Mouse (Mus musculus) myocyte (in vitro differentiated cells): ENCODE measurements at regions not wholly inside any gene's neighbourhood (a gene's known extent, or its start where the extent isn't known, plus 50 kb on each side); places are given as distances from the start of the nearest gene placed in this dataset.

ENCODE experiments used
- H3K27me3 ChIP-seq: one replicate; pipeline ENCODE4 v1.6.1; 2011; ENCODE audit not compliant: control insufficient read depth, insufficient read depth, insufficient read length
- H3K36me3 ChIP-seq: one replicate; pipeline ENCODE4 v1.6.1; 2011; ENCODE audit not compliant: control insufficient read depth, insufficient read depth
- H3K4me2 ChIP-seq: one replicate; pipeline ENCODE4 v1.6.1; 2011; ENCODE audit warnings: low read depth, control low read depth
- H3K4me3 ChIP-seq: one replicate; pipeline ENCODE4 v1.5.1; 2011; ENCODE audit warnings: mild to moderate bottlenecking, control low read depth, moderate library complexity
- H3K79me2 ChIP-seq: one replicate; pipeline ENCODE4 v1.6.1; 2011; ENCODE audit not compliant: control insufficient read depth, insufficient read depth
- H3ac ChIP-seq: one replicate; pipeline ENCODE4 v1.6.1; 2011; ENCODE audit not compliant: control insufficient read depth, insufficient read length
- CEBPB ChIP-seq: IDR thresholded peaks from 2 replicates; pipeline ENCODE4 v1.6.1; 2011; ENCODE audit warnings: mild to moderate bottlenecking, moderate library complexity; ENCODE audit not compliant: poor library complexity, insufficient read depth, severe bottlenecking
- E2F4 ChIP-seq: IDR thresholded peaks from one replicate; pipeline ENCODE4 v1.6.1; 2011; ENCODE audit warnings: mild to moderate bottlenecking, control low read depth, moderate library complexity; ENCODE audit not compliant: insufficient read depth
- MAX ChIP-seq: IDR thresholded peaks from one replicate; pipeline ENCODE4 v1.6.1; 2011; ENCODE audit warnings: low read depth, mild to moderate bottlenecking, control low read depth
- MYOD1 ChIP-seq, 3 experiments: IDR thresholded peaks; one replicate each; pipeline ENCODE4 v1.6.1; 2011; ENCODE audit warnings: control low read depth in 2 of 3, low read depth in 2 of 3, mild to moderate bottlenecking in 2 of 3, moderate library complexity in 1 of 3; ENCODE audit not compliant: insufficient read length in 2 of 3, control insufficient read depth in 1 of 3
- MYOG ChIP-seq, 3 experiments: IDR thresholded peaks; one replicate each; pipeline ENCODE4 v1.6.1; 2011; ENCODE audit warnings: control low read depth in 2 of 3, low read depth in 2 of 3, mild to moderate bottlenecking in 2 of 3; ENCODE audit not compliant: insufficient read length in 2 of 3, control insufficient read depth in 1 of 3, insufficient read depth in 1 of 3
- POLR2A ChIP-seq: IDR thresholded peaks from one replicate; pipeline ENCODE4 v1.6.1; 2011; ENCODE audit warnings: low read depth, mild to moderate bottlenecking, control low read depth, moderate library complexity; ENCODE audit not compliant: insufficient read length
- POLR2AphosphoS2 ChIP-seq: IDR thresholded peaks from one replicate; pipeline ENCODE4 v1.6.1; 2011; ENCODE audit warnings: low read depth, control low read depth; ENCODE audit not compliant: insufficient read length
- REST ChIP-seq: IDR thresholded peaks from one replicate; pipeline ENCODE4 v1.6.1; 2011; ENCODE audit warnings: mild to moderate bottlenecking, control low read depth, moderate library complexity; ENCODE audit not compliant: insufficient read depth, insufficient read length
- SRF ChIP-seq: IDR thresholded peaks from one replicate; pipeline ENCODE4 v1.6.1; 2011; ENCODE audit warnings: low read depth; ENCODE audit not compliant: control insufficient read depth, insufficient read length
- TCF12 ChIP-seq: IDR thresholded peaks from one replicate; pipeline ENCODE4 v1.6.1; 2011; ENCODE audit warnings: mild to moderate bottlenecking, control low read depth; ENCODE audit not compliant: poor library complexity, insufficient read depth, severe bottlenecking
- TCF3 ChIP-seq: IDR thresholded peaks from one replicate; pipeline ENCODE4 v1.6.1; 2011; ENCODE audit warnings: low read depth, control low read depth; ENCODE audit not compliant: insufficient read length
- USF1 ChIP-seq: IDR thresholded peaks from one replicate; pipeline ENCODE4 v1.6.1; 2011; ENCODE audit warnings: low read depth, mild to moderate bottlenecking, control low read depth, moderate library complexity

DNA sequence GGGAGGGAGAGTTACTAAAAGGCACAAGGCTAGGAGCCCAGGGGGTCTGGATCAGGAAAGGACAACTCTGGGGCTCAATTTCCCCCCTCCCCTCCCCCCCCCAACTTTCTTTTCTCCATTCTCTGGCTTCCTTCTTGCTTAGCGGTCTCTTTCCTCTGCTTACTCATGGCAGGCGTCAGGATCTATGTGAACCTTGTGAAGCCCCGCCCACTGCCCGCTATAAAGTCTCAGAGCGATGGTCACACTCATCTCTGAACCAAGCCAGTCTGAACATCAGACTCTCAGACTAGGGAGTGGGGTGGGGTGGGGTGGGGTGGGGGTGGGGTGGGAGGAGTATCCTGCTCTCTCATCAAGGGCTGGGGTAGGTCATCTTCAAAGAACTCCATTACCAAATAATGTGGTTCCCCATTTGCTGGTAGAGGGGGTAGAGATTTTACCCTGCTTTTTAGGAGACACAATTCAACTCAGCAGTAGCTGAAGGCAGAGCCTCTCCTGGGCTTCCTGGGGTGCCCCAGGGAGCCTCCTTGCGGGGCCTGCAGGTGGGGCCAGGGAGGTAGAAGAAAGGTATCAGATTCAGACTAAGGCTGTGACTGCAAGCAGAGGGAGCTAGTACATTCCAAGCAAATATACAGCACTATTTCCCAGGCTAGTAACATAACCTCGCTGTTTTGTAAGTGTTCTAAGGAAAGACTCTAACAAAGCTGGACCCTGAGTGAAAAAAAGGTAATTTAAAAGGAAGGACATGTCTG is 120.8 kb upstream of the Arhgap5 start:
- H3K4me2 ChIP-seq = no peak overlapping the region
- H3ac ChIP-seq = no peak overlapping the region
- H3K27me3 ChIP-seq = no peaks in the 10 kb centered on the region
- H3K36me3 ChIP-seq = no peaks in the 10 kb centered on the region
- no peak overlapping the region for H3K4me3 ChIP-seq
- no peaks in the 10 kb centered on the region for H3K79me2 ChIP-seq
- TF ChIP-seq CEBPB = no peak
- TF ChIP-seq MYOD1 (IDR thresholded peaks at IDR 0.05; ENCODE audit: control insufficient read depth in 1 of 3, insufficient read length in 2 of 3, low read depth in 2 of 3) = no peak
- no peak for TF ChIP-seq SRF
- TF ChIP-seq POLR2AphosphoS2 = no peak

DNA sequence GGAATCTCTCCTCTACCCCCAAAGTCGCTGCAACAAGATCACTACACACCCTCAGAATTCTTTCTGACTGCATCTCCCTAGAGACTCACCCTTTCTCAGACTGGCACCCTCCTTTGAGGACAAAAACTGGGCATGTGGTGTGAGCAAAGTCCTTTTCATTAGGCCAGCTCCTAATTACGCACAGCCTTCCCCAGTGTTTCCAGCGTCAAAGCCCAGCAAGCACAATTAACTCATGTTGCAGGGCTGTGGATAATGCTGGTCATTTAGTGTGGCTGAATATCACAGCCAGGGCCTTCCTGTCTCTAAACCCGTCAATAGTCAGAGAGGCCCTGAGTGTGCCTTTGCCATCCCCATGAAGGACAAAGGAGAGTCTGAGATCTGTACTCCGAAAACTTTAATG is 114.2 kb upstream of the Arhgap5 start:
- TF ChIP-seq USF1 = no peak
- TF ChIP-seq TCF3 = no peak
- TF ChIP-seq TCF12 = no peak
- TF ChIP-seq SRF = no peak
- no peak for TF ChIP-seq MYOD1 (IDR thresholded peaks at IDR 0.05; ENCODE audit: control insufficient read depth in 1 of 3, insufficient read length in 2 of 3, low read depth in 2 of 3)
- no peak for TF ChIP-seq CEBPB
- TF ChIP-seq MAX = no peak
- no peak for TF ChIP-seq POLR2A
- no peak for TF ChIP-seq POLR2AphosphoS2
- Histone ChIP-seq H3K27me3 (no peaks in the 10 kb centered on the region), H3K79me2 (no peaks in the 10 kb centered on the region), H3K36me3 (no peaks in the 10 kb centered on the region), H3K4me2 (no peak overlapping the region), H3K4me3 (no peak overlapping the region), H3ac (no peak overlapping the region)

GRCm38 (mm10) chr12:52390242-52390641 is 113.5 kb upstream of the Arhgap5 start:
- no peak overlapping the region for H3ac ChIP-seq
- no peaks in the 10 kb centered on the region for H3K79me2 ChIP-seq
- H3K4me3 ChIP-seq = no peak overlapping the region
- H3K4me2 ChIP-seq = no peak overlapping the region
- no peaks in the 10 kb centered on the region for H3K27me3 ChIP-seq
- no peak for TF ChIP-seq TCF3
- TF ChIP-seq MYOG (IDR thresholded peaks at IDR 0.05; ENCODE audit: control insufficient read depth in 1 of 3, insufficient read depth in 1 of 3, insufficient read length in 2 of 3, low read depth in 2 of 3) = no peak
- TF ChIP-seq SRF = no peak
- H3K36me3 ChIP-seq = no peaks in the 10 kb centered on the region

DNA sequence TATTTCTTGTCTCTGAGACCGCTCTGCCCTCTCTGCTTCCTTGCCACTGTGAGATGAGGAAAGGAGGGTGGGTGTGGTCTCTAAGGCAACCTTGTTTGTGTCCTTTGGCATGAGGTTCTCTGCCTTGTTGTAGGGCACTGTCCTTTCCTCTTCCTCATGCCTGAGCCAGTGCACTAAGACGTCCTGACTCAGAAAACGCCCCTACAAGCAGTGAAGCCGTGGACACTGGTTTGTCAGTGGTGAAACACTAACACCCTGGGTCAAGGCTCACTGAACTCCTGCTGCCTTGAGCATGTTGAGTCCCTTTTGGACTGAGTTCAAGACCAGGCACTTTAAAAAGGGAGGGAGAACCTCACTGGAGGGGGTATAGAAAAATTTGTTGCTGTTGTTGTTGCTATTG is 111.1 kb upstream of the Arhgap5 start:
- Histone ChIP-seq H3K27me3 (no peaks in the 10 kb centered on the region), H3K36me3 (no peaks in the 10 kb centered on the region), H3K79me2 (no peaks in the 10 kb centered on the region), H3ac (no peak overlapping the region), H3K4me2 (no peak overlapping the region), H3K4me3 (no peak overlapping the region)
- TF ChIP-seq SRF (no peak), E2F4 (no peak), USF1 (no peak), TCF3 (no peak), REST (no peak), MAX (no peak), TCF12 (no peak), MYOD1 (IDR thresholded peaks at IDR 0.05; ENCODE audit: control insufficient read depth in 1 of 3, insufficient read length in 2 of 3, low read depth in 2 of 3) (no peak), POLR2A (no peak), MYOG (IDR thresholded peaks at IDR 0.05; ENCODE audit: control insufficient read depth in 1 of 3, insufficient read depth in 1 of 3, insufficient read length in 2 of 3, low read depth in 2 of 3) (no peak), POLR2AphosphoS2 (no peak), CEBPB (no peak)

- Histone ChIP-seq H3K79me2 (no peaks in the 10 kb centered on the region), H3K36me3 (no peaks in the 10 kb centered on the region), H3K27me3 (no peaks in the 10 kb centered on the region), H3K4me3 (no peak overlapping the region), H3K4me2 (no peak overlapping the region), H3ac (no peak overlapping the region)
- TF ChIP-seq MAX (no peak), POLR2A (no peak), MYOD1 (IDR thresholded peaks at IDR 0.05; ENCODE audit: control insufficient read depth in 1 of 3, insufficient read length in 2 of 3, low read depth in 2 of 3) (no peak), USF1 (no peak), POLR2AphosphoS2 (no peak), REST (no peak)
Observed at GRCm38 (mm10) chr12:52393981-52394718, 109.6 kb upstream of the Arhgap5 start.
